Mouse (Mus musculus): ENCODE results near the gene Olfr974. TPM values are rescaled to one million over a fixed set of nuclear protein-coding genes. Genes with fewer than 3 reads are reported as not detected.

Gene Olfr974
- polyA plus RNA-seq (2012; rRNA removed) = not detected in 2 replicates

DNA sequence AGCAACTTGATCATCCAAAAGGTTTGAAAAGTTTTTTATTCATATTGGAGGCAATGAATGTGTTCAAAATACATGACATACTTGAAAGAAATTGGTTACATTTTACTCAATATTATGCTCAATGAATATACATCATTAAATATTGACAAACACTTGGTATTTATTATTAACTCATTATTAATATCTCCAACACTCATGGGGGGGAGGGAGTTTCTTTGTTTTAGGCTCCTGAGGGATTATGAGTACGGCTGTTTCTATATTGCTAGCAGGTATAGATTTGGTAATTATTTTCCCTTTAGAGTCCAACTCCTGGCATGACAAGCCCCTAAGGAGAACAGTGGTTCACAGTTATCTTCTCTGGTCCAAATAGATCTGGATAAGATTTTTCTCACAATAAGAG is at the start of gene Olfr974:
Olfr974 (plus strand) TSS at position 301 of the 400 bp plus-strand sequence.

DNA sequence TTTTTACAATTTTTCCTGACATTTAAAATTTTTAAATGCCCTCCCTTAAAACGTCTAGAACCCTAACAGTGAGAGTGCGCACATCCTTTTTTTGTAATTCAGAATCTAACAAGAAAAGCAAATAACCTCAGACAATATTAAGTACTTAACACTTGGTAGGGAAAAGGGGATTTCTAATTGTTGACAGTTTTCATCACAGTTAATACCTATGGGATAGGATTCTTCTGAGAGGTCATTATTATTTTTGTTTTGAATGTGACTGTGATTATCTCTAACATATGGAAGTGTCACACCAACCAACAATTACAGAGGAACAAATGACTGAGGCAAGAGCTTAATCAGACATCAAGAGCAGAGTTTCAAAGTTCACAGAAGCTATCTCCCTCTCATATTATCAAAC is 30.3 kb upstream of the Olfr974 start, which contains the start of gene Olfr229:
Olfr229 (plus strand) TSS at position 301 of the 400 bp plus-strand sequence.

GRCm38 (mm10) chr9:39951946-39952345 is 14.6 kb downstream of the Olfr974 start, which contains the start of gene Olfr975:
Olfr975 (minus strand) TSS chr9:39952046.

GRCm38 (mm10) chr9:39961033-39961432 is 23.7 kb downstream of the Olfr974 start, which contains the start of gene Olfr976:
Olfr976 (minus strand) TSS chr9:39961133.

DNA sequence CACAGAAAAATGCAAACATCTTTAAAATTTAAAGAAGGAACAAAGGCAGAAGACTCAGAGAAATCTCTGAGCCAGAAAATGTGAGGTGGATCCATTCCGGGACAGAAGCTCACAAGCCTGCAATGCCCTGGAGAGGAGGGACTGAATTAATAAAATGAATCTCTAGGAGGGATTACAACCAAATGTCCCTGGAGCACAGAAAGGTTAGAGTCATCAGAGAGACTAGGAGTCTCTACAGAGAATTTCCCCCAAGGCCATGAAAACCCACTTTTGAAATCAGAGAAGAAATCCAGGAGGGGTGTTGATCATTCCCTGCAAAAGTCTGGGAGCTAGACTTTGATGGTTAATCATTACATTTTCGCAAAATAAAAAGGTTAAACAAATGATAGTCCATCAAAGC is 54.5 kb downstream of the Olfr974 start, which contains the start of gene Olfr978:
Olfr978 (plus strand) TSS at position 301 of the 400 bp plus-strand sequence.

Other genes with a start within 250 kb of the Olfr974 start
- not detected in 2 replicates for gene Olfr149, start 230.4 kb upstream of the Olfr974 start, polyA plus RNA-seq (2012; rRNA removed)
- gene Olfr965, start 226.1 kb upstream of the Olfr974 start, polyA plus RNA-seq (2012; rRNA removed) = not detected in 2 replicates
- gene Olfr150, start 206.5 kb upstream of the Olfr974 start, polyA plus RNA-seq (2012; rRNA removed) = not detected in 2 replicates
- not detected in 2 replicates for gene Olfr967, start 191.3 kb upstream of the Olfr974 start, polyA plus RNA-seq (2012; rRNA removed)
- gene Olfr968, start 154.2 kb upstream of the Olfr974 start, polyA plus RNA-seq (2012; rRNA removed) = not detected in 2 replicates
- gene Olfr969, start 146.6 kb upstream of the Olfr974 start, polyA plus RNA-seq (2012; rRNA removed) = not detected in 2 replicates
- not detected in 2 replicates for gene Olfr970, start 128.6 kb upstream of the Olfr974 start, polyA plus RNA-seq (2012; rRNA removed)
- not detected in 2 replicates for gene Olfr971, start 100.6 kb upstream of the Olfr974 start, polyA plus RNA-seq (2012; rRNA removed)
- not detected in 2 replicates for gene Olfr972, start 71.1 kb upstream of the Olfr974 start, polyA plus RNA-seq (2012; rRNA removed)
- not detected in 2 replicates for gene Olfr229, start 30.2 kb upstream of the Olfr974 start, polyA plus RNA-seq (2012; rRNA removed)
- 0.03 and 0.05 TPM in 2 replicates for gene Olfr975, start 14.5 kb downstream of the Olfr974 start, polyA plus RNA-seq (2012; rRNA removed)
- not detected in 2 replicates for gene Olfr976, start 23.6 kb downstream of the Olfr974 start, polyA plus RNA-seq (2012; rRNA removed)
- gene Olfr978, start 54.6 kb downstream of the Olfr974 start, polyA plus RNA-seq (2012; rRNA removed) = not detected in 2 replicates
- gene Olfr979, start 66.0 kb downstream of the Olfr974 start, polyA plus RNA-seq (2012; rRNA removed) = not detected in 2 replicates
- not detected in 2 replicates for gene Olfr980, start 72.1 kb downstream of the Olfr974 start, polyA plus RNA-seq (2012; rRNA removed)
- gene Olfr981, start 84.0 kb downstream of the Olfr974 start, polyA plus RNA-seq (2012; rRNA removed) = not detected in 2 replicates
- gene Olfr982, start 136.3 kb downstream of the Olfr974 start, polyA plus RNA-seq (2012; rRNA removed) = not detected in 2 replicates
- gene Olfr983, start 156.1 kb downstream of the Olfr974 start, polyA plus RNA-seq (2012; rRNA removed) = not detected in 2 replicates
- gene Olfr984, start 176.7 kb downstream of the Olfr974 start, polyA plus RNA-seq (2012; rRNA removed) = not detected in 2 replicates
- gene Olfr985, start 192.7 kb downstream of the Olfr974 start, polyA plus RNA-seq (2012; rRNA removed) = not detected in 2 replicates
- gene Tmem225, start 210.6 kb downstream of the Olfr974 start, polyA plus RNA-seq (2012; rRNA removed) = not detected in 2 replicates
- not detected in 2 replicates for gene Olfr986, start 243.4 kb downstream of the Olfr974 start, polyA plus RNA-seq (2012; rRNA removed)

Measured in central nervous system, embryonic 14 days (tissue).